Mouse (Mus musculus) spleen, adult 2 months (tissue): Measurements from ENCODE around the gene Slit3. TPM values are rescaled to one million over a fixed set of nuclear protein-coding genes. Genes with fewer than 3 reads are reported as not detected.

Source experiments
- DNase-seq, 2 experiments: peaks; one replicate each; pipeline versions ENCODE4 v3.0.0 to v3.0.0-alpha.2; 2012 to 2021; ENCODE audit warnings: low spot score in 2 of 2, low read depth in 1 of 2
- H3K27ac ChIP-seq: fragments of 200-500 bp; 2 replicates; pipeline ENCODE4 v1.5.1; 2012; ENCODE audit warnings: low read length, inconsistent platforms; ENCODE audit not compliant: insufficient read depth
- H3K27me3 ChIP-seq: fragments of 200-500 bp; 2 replicates; pipeline ENCODE4 v1.6.1; 2012; ENCODE audit warnings: mild to moderate bottlenecking, moderate library complexity, low read length, inconsistent platforms; ENCODE audit not compliant: control insufficient read depth, insufficient read depth
- H3K36me3 ChIP-seq: fragments of 200-500 bp; 2 replicates; pipeline ENCODE4 v1.6.1; 2012; ENCODE audit warnings: mild to moderate bottlenecking, low read length, inconsistent platforms; ENCODE audit not compliant: control insufficient read depth, insufficient read depth
- H3K4me1 ChIP-seq: fragments of 200-500 bp; 2 replicates; pipeline ENCODE4 v1.6.1; 2011; ENCODE audit warnings: inconsistent platforms; ENCODE audit not compliant: control insufficient read depth, insufficient read depth, insufficient read length
- H3K4me3 ChIP-seq: fragments of 200-500 bp; 2 replicates; pipeline ENCODE4 v1.5.1; 2011; ENCODE audit warnings: mild to moderate bottlenecking, inconsistent platforms; ENCODE audit not compliant: insufficient read depth, insufficient read length; ENCODE audit errors: extremely low read depth
- CTCF ChIP-seq: fragments of 200-500 bp; IDR thresholded peaks from 2 replicates; pipeline ENCODE4 v1.5.1; 2011; ENCODE audit warnings: mild to moderate bottlenecking, inconsistent platforms; ENCODE audit not compliant: insufficient read depth, insufficient read length, insufficient replicate concordance; ENCODE audit errors: extremely low read depth
- POLR2A ChIP-seq: fragments of 200-500 bp; IDR thresholded peaks from 2 replicates; pipeline ENCODE4 v1.6.1; 2011; ENCODE audit warnings: low read depth, low read length, inconsistent platforms
- WGBS: fragments of 180-500 bp; shearing (Covaris S2); methylation state at CpG from one replicate; pipeline ENCODE4 v1.1.7; 2018; 5-methylcytosine and 5-hydroxymethylcytosine counted together
- polyA plus RNA-seq: library from polyadenylated mRNA; depleted of rRNA; stranded (reverse); fragments of >200 nt; gene quantifications from 2 replicates; pipeline ENCODE4 v1.2.3, GENCODE M21; 2012

Slit3 gene
- polyA plus RNA-seq, 1 experiment, result 6.6 TPM

- TF ChIP-seq POLR2A, result no peak
- TF ChIP-seq CTCF, result no peak
- Histone ChIP-seq H3K4me3 (no peak overlapping the region), H3K4me1 (no peaks in the 10 kb centered on the region), H3K27me3 (no peaks in the 10 kb centered on the region), H3K36me3 (no peaks in the 10 kb centered on the region), H3K27ac (no peak overlapping the region)
- DNase-seq, result no peak
- 84% methylated on average over 18 of the region's 18 CpGs for WGBS
These were observed 484.1 kb downstream of the Slit3 start for GRCm38 (mm10) chr11:35604848-35605790.

GRCm38 (mm10) chr11:35607191-35607590, 486.2 kb downstream of the Slit3 start:
- Histone ChIP-seq H3K36me3 (no peaks in the 10 kb centered on the region), H3K4me1 (no peaks in the 10 kb centered on the region), H3K27ac (no peak overlapping the region), H3K27me3 (no peaks in the 10 kb centered on the region), H3K4me3 (no peak overlapping the region)
- WGBS, result 83% methylated on average over 4 of the region's 4 CpGs
- TF ChIP-seq POLR2A (no peak), CTCF (no peak)
- no peak for DNase-seq

- Histone ChIP-seq H3K36me3 (no peaks in the 10 kb centered on the region), H3K4me3 (no peak overlapping the region), H3K27me3 (no peaks in the 10 kb centered on the region), H3K4me1 (no peaks in the 10 kb centered on the region), H3K27ac (no peak overlapping the region)
- 73% methylated on average over 5 of the region's 5 CpGs for WGBS
- no peak for DNase-seq
- TF ChIP-seq POLR2A, result no peak
- no peak for TF ChIP-seq CTCF
These were observed 487.8 kb downstream of the Slit3 start for GRCm38 (mm10) chr11:35608794-35609193.

GRCm38 (mm10) chr11:35612262-35612896, 491.4 kb downstream of the Slit3 start:
- no peak for DNase-seq
- no peaks in the 10 kb centered on the region for H3K36me3 ChIP-seq
- H3K27ac ChIP-seq, result no peak overlapping the region
- TF ChIP-seq POLR2A (no peak), CTCF (no peak)
- WGBS, result 85% methylated on average over 13 of the region's 13 CpGs
- no peaks in the 10 kb centered on the region for H3K4me1 ChIP-seq
- H3K4me3 ChIP-seq, result no peak overlapping the region
- H3K27me3 ChIP-seq, result no peaks in the 10 kb centered on the region

GRCm38 (mm10) chr11:35614530-35614929, 493.5 kb downstream of the Slit3 start:
- no peak for TF ChIP-seq POLR2A
- TF ChIP-seq CTCF, result no peak
- H3K4me3 ChIP-seq, result no peak overlapping the region
- H3K27ac ChIP-seq, result no peak overlapping the region
- WGBS, result 63% methylated on average over 3 of the region's 3 CpGs
- no peaks in the 10 kb centered on the region for H3K4me1 ChIP-seq
- H3K27me3 ChIP-seq, result no peaks in the 10 kb centered on the region
- H3K36me3 ChIP-seq, result no peaks in the 10 kb centered on the region
- DNase-seq, result no peak

GRCm38 (mm10) chr11:35619421-35619820, 498.4 kb downstream of the Slit3 start:
- WGBS, result 93% methylated on average over 14 of the region's 14 CpGs
- Histone ChIP-seq H3K4me3 (no peak overlapping the region), H3K27ac (no peak overlapping the region), H3K27me3 (no peaks in the 10 kb centered on the region), H3K36me3 (no peaks in the 10 kb centered on the region), H3K4me1 (no peaks in the 10 kb centered on the region)
- TF ChIP-seq POLR2A, result no peak
- TF ChIP-seq CTCF, result no peak
- DNase-seq, result no peak
